Mouse (Mus musculus) large intestine, adult 2 months (tissue): Measurements from ENCODE around the gene Fanci. TPM values are rescaled to one million over a fixed set of nuclear protein-coding genes. Genes with fewer than 3 reads are reported as not detected.

Experiments
- DNase-seq: peaks from one replicate; pipeline ENCODE4 v3.0.0-alpha.2; 2012; ENCODE audit warnings: low read depth, low spot score
- WGBS: fragments of 180-500 bp; shearing (Covaris S2); methylation state at CpG from one replicate; pipeline ENCODE4 v1.1.7; 2018; 5-methylcytosine and 5-hydroxymethylcytosine counted together
- polyA plus RNA-seq: library from polyadenylated mRNA; depleted of rRNA; stranded (reverse); fragments of >200 nt; gene quantifications from 2 replicates; pipeline ENCODE4 v1.2.3, GENCODE M21; 2012

Gene Fanci
- polyA plus RNA-seq, 1 experiment = 1.3 TPM

DNA sequence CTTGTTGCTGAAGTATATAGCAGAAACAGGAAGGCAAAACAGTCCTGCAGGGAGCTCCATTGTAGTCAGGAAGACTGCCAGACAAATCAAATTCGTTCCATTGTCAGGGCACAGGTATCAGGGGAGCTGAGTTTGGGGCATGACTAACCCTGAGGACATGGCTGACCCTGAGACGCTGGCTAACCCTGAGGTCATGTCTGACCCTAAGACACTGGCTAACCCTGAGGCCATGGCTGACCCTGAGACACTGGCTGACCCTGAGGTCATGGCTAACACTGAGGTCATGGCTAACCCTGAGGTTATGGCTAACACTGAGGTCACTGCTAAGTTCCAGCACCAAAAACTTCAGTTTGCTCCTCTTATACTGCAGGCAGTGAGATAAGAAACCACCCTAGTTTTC lies 48.3 kb downstream of the Fanci start:
- 71% methylated on average over 2 of the region's 2 CpGs for WGBS
- no peak for DNase-seq

DNA sequence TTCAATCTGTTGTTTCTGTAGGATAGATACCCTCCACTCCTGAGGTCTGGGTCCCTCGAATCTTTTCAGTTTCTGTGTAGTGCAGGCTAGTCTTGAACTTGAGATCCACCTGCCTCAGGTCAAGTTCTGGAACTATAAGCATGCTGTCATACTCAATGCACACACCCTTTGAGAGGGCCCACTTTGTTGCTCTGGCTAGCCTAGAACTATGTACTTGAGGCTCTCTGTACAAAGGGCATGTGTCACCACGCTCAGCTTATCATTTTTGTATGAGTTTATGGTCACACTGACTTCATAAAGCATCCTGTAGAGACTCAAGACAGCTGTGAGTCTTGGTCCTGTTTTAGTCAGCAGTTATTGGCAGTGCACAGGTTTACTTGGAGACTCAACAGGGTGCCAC lies 55.3 kb downstream of the Fanci start:
- no peak for DNase-seq
- WGBS = 57% methylated on average over 2 of the region's 2 CpGs

DNA sequence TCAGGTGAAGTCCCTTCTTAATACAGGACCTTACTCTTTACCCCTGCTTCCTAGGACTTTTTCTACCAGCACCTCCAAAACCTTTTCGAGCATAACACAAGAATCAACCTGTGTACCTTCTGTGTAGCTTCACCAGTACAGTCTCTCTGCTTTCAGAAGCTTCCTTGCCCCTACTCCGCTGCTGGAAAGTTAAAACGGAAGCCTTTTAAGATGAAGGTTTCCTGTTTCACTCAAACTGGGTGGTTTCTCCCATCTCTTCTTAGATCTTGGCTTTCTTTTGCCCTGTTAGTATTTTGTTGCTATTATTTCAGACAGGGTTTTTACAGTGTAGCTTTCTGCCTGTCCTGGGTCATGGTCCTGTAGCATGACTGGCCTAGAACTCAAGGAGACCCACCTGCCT lies 55.8 kb downstream of the Fanci start:
- WGBS = 92% methylated on average over 3 of the region's 3 CpGs

DNA sequence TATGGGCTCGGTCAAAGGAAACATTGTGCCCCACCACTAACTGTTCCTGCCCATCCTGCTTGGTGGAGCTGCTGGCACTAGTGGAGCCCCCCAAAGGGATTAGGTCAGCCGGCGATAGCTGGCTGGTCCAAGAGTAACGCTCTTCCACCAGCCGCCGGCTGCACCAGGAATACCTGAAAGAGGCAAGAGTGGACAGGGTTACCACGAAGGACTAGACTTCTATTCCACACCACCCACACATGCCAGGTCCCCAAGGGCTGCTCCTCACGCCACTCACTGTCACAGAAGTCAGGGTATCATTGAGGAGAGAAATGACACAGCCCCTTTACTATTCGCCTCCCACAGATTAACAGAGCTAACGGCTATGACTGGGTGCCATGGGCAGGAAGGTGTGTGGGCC lies 70.0 kb downstream of the Fanci start:
- no peak for DNase-seq
- WGBS = 95% methylated on average over 10 of the region's 10 CpGs

More for the DNA sequence above, 55.8 kb downstream of the Fanci start:
- DNase-seq = no peak

DNA sequence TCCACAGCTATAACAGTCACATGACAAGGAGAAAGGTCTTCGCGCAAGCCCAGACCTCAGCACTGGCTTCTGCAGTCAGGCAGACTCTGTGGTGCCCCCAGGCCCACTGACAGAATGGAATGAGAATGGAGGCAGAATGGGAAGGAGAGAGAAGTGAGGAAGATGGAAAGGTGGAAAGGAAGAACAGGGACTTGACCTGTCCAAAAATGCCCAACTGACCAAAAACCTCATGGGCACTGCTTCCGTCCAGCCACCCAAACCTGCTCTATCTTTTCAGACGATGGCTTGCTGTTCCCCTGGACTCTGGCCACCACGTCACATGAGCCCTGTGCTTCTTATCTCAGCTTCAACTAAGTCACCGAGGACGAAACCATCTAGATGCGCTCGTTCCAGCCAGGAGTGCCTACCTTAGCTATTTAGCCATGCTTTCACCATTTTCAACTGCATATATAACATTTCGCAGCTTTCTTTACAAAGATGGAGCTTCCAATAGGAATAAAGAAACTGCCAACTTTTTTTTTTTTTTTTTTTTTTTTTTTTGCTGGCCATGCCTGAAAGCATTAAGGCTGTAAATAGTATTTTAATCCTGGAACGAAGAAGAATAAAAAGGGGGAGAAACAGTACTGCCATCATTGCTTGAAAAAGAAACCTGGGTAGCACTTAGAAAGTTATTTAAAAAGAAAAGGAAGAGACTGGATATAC lies 71.8 kb downstream of the Fanci start:
- WGBS = 89% methylated on average over 11 of the region's 11 CpGs
- DNase-seq = no peak

DNA sequence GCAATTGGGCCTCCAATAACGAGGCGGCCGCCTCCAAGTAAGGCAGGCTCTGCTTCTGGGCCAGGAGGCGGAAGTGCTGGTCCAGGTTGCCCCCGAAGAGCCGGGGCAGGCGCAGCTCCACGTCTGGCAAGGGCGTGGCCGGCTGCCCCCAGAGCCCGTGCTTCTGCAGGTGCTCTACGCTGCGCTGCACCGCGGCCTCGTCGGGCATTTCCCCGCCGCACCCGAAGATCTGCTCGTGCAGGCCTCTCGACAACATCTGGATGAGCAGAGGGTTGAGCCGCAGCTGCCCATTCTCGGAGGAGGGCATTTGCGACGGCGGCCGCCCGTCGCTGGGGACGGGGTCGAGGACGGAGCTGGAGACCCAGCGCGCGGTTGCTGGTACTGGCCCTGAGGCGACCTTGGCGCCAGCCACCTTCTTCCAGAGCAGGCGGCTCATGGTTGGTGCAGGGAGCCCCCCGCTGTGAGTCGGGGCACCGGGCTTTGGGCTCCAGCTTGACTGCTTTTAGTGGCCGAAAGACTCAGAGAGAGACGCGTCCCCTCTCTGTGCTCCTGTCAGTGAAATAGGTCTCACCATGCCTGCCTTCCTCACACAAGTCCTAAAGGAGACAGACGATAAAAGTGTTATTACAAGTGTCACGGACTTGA lies 73.2 kb downstream of the Fanci start:
- no peak for DNase-seq
- WGBS = 9% methylated on average over 47 of the region's 47 CpGs

DNA sequence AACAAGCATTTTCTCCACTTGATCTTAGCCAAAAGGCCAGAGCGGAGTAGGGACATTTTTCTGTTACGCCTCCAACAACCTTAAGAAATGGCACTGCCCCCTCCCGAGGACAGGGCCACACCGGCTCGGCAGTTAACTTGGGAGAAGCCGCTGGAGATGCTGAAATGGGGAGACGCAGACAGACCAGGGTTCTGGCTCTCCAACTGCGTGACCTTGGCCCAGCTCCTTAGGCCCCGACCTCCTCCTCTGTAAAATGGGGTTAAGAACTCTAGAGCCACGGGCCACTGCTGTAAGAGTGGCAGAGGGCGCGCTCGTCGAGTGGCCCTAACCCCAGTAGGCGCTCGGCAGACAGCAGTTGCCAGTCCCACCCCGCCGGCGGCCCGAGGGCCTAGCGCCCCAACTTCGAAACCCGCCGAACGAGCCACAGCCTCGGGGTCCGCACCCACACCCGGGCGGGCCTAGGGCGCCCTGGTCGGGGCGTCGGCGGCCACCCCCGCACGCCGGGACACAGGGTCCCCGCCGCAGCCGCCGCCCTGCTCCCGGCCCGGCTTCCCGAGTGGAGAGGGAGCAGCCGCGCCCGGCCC lies 73.8 kb downstream of the Fanci start:
- under 1% methylated on average over 47 of the region's 47 CpGs for WGBS
- peak; percentile 36 for DNase-seq

DNA sequence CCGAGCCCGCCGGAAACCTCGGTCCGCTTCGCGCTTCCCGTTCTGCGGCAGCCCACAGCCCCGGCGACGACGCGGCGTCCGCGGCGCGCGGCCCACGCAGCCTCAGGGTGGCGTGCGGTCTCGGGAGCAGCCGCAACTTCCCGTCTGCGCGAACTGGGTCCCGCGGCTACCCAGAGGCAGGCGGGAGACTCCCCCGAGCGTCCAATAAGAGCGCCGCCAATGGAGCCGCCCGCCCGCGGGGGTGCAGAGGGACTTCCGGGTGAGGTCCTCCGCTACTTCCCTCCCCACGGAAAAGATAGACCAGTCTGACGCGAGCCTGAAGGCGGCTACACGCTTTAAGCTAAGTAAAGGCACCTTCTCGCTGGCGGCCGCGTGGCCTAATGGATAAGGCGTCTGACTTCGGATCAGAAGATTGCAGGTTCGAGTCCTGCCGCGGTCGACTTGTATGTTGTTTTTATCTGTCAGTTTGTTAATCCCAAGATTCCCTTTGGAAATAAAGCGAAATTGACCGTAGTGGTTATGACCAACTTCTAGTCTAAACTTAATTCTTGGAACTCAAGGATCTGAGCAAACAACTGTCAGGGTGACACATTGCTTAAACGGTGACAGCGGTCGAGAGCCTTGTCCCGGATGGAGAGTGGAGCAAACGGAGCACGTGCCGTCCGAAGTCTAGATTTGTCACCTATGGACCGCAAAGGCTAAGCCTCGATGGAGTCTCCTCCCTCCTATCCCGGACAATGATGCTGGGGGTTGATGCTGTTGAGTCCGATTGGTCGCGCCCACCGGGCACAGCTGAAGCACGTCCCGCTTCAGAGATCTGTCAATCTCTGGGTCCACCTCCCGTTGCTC lies 74.5 kb downstream of the Fanci start, which contains the start of gene Polg:
Gene Polg (minus strand): TSS at position 310 of the 849 bp plus-strand sequence.
- WGBS = under 1% methylated on average over 76 of the region's 76 CpGs
- DNase-seq = peak; percentile 93

DNA sequence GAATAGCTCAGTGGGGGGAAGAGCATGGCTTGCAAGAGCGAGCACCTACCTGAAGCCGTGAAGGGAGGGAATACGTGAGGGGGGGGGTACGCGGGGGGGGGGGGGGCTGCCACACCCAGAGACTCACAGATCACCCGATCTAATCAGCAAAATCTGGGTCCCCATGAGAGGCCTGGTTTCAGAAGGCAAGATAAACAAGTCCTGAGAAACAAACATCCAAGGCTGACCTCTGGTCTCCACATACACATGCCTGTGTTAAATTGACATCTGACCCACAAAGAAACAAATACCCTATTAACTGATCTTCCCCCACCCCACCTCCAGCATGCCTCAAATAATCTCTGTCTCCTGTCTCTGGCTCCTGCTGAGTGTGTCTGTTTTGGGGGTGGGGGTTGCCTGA lies 76.2 kb downstream of the Fanci start:
- WGBS = 21% methylated on average over 6 of the region's 6 CpGs

DNA sequence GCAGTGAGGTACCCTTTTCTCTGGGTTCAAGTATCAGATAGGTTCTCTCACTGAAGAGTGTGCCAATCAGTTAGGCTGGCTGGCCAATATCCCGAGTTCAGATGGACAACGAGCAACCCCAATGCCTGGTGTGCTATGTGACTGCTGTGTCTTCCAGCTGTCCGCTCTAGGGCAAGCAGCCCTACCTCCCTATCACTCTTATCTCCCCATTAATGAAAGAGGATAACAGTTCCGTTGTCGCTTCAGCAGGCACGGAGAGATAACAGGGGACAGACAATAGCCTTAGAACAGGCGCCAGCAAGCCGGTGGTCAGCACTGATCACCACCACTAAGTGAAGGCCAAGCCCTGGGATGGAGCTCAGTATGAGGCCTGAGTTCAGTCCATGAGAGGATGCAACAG lies 77.3 kb downstream of the Fanci start:
- DNase-seq = no peak
- WGBS = 86% methylated on average over 8 of the region's 8 CpGs

More for the DNA sequence above, 76.2 kb downstream of the Fanci start:
- DNase-seq = no peak

DNA sequence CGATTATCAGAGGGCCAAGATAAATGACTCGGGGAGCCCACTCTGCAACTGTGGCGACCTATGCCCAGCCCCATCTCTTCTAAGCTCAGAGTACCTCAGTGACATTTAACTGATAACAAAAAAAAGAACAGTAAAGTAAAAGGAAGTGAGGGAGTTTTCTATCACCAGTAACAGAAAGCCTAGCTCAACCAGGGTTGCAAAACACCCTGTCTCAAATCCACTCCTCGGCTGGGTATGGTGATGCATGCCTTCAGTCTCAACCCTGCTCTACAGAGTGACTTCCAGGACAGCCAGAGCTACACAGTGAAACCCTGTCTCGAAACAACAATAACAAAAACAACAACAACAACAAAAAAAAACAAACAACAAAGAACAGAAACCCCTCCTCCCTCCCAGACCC lies 78.0 kb downstream of the Fanci start:
- DNase-seq = no peak
- WGBS = 82% methylated on average over 5 of the region's 5 CpGs

DNA sequence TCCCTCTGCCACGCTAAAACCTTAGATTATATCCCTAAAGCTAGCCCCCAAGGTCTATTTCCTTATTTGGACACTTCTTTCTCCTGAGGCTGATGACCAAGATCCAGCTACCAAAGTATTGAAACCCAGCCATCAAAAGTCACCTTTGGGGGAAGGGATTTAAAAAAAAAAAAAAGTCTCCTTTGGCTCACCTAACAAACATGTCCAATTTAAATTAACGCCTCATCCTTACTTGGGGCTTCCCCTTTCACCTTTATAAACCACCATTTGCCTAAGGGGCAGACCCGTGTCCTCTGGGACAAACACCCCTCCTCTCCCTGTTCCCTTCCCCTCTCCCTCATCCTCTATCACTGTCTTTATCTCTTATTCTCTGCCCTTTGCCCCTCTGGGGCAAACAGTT lies 79.0 kb downstream of the Fanci start:
- no peak for DNase-seq
- WGBS = 52% methylated on average over 3 of the region's 3 CpGs

DNA sequence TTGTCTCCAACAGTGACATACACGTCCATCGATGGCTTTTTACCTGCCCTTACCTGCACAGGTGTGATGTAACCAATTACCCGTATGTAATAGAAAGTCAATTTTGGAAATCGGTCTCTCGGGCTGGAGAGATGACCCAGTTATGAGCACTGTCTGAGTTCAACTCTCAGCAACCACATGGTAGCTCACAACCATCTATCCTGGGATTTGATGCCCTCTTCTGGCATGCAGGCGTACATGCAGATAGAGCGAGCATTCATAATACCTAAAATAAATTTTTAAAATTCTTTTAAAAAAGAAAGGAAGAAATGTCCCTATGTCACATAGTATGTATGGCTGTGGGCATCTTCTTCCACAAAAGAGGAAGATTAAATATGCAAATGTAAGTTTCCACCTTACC lies 79.7 kb downstream of the Fanci start:
- no peak for DNase-seq
- WGBS = 61% methylated on average over 7 of the region's 7 CpGs

DNA sequence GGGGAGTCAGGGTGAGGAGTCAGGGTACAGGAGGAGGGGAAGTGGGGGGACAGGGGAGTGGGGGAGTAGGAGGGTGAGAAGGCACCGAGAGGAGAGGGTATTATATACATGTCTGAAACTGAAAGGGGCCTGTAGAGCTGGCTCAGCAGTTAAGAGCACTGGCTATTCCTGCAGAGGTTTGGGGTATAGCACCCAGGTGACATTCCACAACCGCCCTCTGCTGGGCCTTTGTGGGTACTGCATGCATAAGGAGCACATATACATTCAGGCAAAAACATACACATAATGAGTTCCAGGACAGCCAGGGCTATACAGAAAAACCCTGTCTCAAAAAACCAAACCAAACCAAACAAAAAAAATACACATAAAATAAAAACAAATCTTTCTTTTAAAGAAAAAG lies 81.1 kb downstream of the Fanci start:
- no peak for DNase-seq
- 65% methylated on average over 2 of the region's 2 CpGs for WGBS

DNA sequence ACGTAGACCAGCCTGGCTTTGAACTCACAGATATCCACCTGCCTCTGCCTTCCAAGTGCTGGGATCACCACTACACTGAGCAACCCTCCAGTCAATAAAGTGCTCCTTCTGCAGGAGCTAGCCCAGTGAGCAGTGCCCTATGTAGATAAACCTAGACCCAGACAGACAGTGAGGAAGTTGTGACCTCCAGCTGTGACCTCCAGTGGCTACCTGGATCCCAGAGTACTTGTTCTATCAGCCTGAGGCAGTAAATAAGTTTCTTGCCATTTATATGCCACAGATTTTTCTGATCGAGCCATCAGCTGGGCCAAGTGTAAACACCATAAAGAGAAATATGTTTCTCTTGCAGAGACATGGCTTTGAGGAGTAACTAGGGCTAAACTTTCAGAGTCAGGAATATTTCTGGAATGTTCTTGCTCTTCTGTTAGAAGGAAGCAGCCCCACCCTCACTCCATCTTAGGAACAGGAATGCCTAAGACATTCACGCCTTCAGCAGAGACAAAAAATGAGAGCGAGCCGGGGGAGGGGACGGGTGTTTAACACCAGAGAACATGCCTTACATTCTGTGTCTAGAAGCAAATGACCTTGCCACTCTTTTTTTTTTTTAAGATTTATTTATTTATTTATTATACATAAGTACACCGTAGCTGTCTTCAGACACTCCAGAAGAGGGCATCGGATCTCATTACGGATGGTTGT lies 81.9 kb downstream of the Fanci start:
- no peak for DNase-seq
- 76% methylated on average over 9 of the region's 9 CpGs for WGBS

DNA sequence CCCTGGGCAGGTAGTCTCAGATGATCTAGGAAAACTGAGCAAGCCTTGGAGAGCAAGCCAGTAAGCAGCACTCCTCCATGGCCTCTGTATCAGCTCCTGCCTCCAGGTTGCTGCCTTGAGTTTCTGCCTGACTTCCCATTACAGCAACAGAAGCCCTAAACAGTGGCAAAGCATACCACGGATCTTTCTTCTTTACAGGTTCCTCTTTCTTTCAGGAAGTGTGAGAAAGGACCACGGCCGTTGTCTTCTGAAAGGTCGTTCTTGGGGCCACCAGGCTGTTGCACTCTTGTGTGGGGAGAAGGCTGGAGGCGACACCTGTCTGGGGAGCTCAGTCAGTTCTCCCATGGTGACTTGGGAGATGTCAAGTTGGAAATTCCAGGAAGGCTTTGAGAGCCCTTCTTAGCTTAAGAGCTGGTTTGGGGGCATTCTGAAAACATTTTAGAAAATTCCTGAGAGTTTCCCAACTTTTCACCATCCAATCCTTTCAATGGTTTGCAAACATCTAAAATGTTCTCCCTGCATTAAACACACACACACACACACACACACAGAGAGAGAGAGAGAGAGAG lies 83.2 kb downstream of the Fanci start:
- WGBS = 63% methylated on average over 5 of the region's 5 CpGs
- DNase-seq = no peak

DNA sequence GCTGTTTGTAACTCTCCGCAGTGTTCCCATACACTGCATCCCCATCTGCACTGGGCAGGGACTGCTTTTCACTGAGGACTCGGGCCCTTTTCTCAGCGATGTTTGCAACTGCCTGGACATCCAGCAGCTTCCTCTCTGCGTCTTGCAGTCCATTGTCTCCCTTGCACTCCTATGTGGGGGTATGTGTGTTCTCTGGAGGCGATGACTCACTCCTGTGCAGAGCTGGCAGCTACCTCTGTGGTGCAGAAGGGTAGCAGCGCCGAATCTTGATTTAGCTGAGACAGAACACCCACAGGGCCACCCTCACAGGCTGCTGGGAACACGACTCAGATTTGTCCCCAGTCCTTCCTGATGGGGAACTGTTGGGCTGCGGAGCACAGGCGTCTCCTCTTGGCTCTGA lies 94.8 kb downstream of the Fanci start:
- DNase-seq = no peak
- 45% methylated on average over 10 of the region's 10 CpGs for WGBS

DNA sequence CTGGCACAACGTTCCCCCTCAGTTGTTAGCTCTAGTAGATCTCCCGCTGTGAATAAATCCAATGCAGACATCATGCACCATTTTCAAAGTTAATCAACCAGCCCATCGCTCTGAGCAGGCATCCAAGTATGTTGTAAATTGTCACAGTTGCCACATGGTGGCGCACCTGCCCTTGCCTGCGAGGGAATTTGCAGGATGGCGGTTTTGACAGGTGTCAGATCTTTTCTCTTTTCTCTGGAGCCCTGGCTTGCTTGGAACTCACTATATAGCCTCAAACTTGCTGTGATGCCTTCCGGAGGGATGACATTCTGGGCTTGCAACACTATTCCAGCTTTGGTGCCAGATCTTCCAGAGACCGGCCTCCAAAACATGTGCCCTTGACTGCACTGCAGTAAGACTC lies 102.2 kb downstream of the Fanci start:
- 12% methylated on average over 8 of the region's 8 CpGs for WGBS

More for the DNA sequence above, 102.2 kb downstream of the Fanci start:
- no peak for DNase-seq
